Mouse (Mus musculus): ENCODE results near the gene Ppfia2.

DNA sequence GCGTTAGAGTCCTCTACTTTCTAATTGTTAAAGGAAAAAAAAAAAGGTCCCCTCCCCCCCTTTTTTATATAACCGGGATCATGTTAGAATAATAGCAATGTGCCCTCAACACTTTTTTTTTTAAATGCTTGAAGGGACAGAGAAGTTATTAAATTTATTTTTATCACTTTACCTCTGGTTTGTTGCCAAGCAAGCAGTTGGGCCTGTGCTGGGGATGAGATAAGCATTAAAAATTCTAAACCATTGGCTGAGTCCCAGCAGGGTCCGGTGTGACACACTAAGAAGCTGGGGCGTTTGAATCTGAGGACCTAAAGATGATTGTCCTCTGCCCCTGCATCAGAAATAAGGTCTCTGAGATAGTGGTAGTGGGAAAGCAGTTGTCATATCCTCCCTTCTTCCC, 114.9 kb downstream of the Ppfia2 start:
- TF ChIP-seq POLR2A (IDR thresholded peaks at IDR 0.05; ENCODE audit: insufficient read length, low read depth) = no peak
- no peak for TF ChIP-seq MYOG (IDR thresholded peaks at IDR 0.05; ENCODE audit: control insufficient read depth in 1 of 3, insufficient read depth in 1 of 3, insufficient read length in 2 of 3, low read depth in 2 of 3)
- TF ChIP-seq USF1 (IDR thresholded peaks at IDR 0.05; ENCODE audit: low read depth) = no peak
- no peak for TF ChIP-seq POLR2AphosphoS2 (IDR thresholded peaks at IDR 0.05; ENCODE audit: insufficient read length, low read depth)
- TF ChIP-seq TCF12 (IDR thresholded peaks at IDR 0.05; ENCODE audit: insufficient read depth, poor library complexity, severe bottlenecking) = no peak
- TF ChIP-seq E2F4 (IDR thresholded peaks at IDR 0.05; ENCODE audit: insufficient read depth) = no peak
- TF ChIP-seq CEBPB (IDR thresholded peaks at IDR 0.05; ENCODE audit: insufficient read depth, poor library complexity, severe bottlenecking) = no peak
- no peak for TF ChIP-seq SRF (IDR thresholded peaks at IDR 0.05; ENCODE audit: control insufficient read depth, insufficient read length, low read depth)
- no peak for TF ChIP-seq MAX (IDR thresholded peaks at IDR 0.05; ENCODE audit: low read depth)

Measured in myocyte (in vitro differentiated cells).